Mouse (Mus musculus) ES-E14 (cell line): ENCODE data around the gene Ccnjl.

Source experiments
- HCFC1 ChIP-seq: IDR thresholded peaks from 2 replicates; pipeline ENCODE4 v1.6.1; 2012; ENCODE audit warnings: low read length, inconsistent platforms, borderline replicate concordance; ENCODE audit not compliant: insufficient read depth
- MAFK ChIP-seq: IDR thresholded peaks from 2 replicates; pipeline ENCODE4 v1.6.1; 2014; ENCODE audit warnings: mild to moderate bottlenecking, low read depth, low read length, inconsistent platforms; ENCODE audit not compliant: insufficient read depth
- ZC3H11A ChIP-seq: IDR thresholded peaks from 2 replicates; pipeline ENCODE4 v1.6.1; 2012; ENCODE audit warnings: low read depth, mild to moderate bottlenecking, inconsistent platforms, low read length, borderline replicate concordance
- ZNF384 ChIP-seq: IDR thresholded peaks from 2 replicates; pipeline ENCODE4 v1.6.1; 2012; ENCODE audit warnings: low read depth, low read length, inconsistent platforms

DNA sequence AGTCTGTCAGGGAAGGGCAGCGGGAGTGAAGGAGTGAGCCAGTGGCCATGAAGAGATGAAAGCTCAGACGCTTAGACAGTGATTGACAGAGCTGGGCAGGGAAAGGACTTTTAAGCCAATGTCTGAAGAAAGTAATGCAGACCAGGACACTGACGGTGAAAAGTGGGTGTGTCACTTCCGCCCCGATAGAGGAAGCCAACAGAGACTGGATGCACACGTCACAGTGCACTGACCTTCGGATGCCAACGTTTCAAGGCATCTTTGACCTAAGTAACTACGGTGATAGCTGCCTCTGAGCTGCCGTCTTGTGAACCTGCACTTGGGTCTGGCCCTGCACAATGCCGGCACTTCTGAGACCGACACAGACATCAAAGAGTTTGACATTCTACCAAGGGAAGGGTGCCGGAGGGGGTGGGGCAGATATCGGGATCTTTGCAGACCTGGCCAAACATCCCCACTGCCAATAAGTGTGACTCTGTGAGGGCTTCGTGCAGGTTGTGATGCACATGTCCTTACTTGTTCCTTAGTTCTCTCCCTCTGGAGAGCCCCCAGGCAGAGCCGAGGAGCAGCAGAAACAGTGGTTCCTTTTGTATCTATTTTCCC, 17.4 kb downstream of the Ccnjl start:
- no peak for TF ChIP-seq MAFK
- no peak for TF ChIP-seq HCFC1
- TF ChIP-seq ZNF384: no peak
- no peak for TF ChIP-seq ZC3H11A
